Mouse (Mus musculus) hindlimb bud, embryonic 11.5 days (tissue): ENCODE measurements at regions not wholly inside any gene's neighbourhood (a gene's known extent, or its start where the extent isn't known, plus 50 kb on each side); places are given as distances from the start of the nearest gene placed in this dataset.

ENCODE experiments used
- DNase-seq: peaks from one replicate; pipeline ENCODE4 v3.0.0-alpha.2; 2012; ENCODE audit warnings: low read depth, low spot score; ENCODE audit errors: extremely low spot score

- DNase-seq, result no peak
These were observed 72.9 kb upstream of the Gls start for GRCm38 (mm10) chr1:52305679-52306632.

GRCm38 (mm10) chr1:52302557-52302956, 69.5 kb upstream of the Gls start:
- no peak for DNase-seq

GRCm38 (mm10) chr1:52301266-52301665, 68.2 kb upstream of the Gls start:
- DNase-seq, result no peak

GRCm38 (mm10) chr1:52299559-52299958, 66.5 kb upstream of the Gls start:
- DNase-seq, result no peak

GRCm38 (mm10) chr1:52298336-52298735, 65.3 kb upstream of the Gls start:
- no peak for DNase-seq

- no peak for DNase-seq
These were observed 63.1 kb upstream of the Gls start for GRCm38 (mm10) chr1:52296178-52296577.

- no peak for DNase-seq
These were observed 61.5 kb upstream of the Gls start for GRCm38 (mm10) chr1:52294521-52294920.

GRCm38 (mm10) chr1:52293393-52294099, 60.5 kb upstream of the Gls start:
- no peak for DNase-seq
